Mouse (Mus musculus): Measurements from ENCODE around the gene Tenm3. TPM values are rescaled to one million over a fixed set of nuclear protein-coding genes. Genes with fewer than 3 reads are reported as not detected.

Gene Tenm3
- polyA plus RNA-seq, 1 experiment from 2014 or later: 43.7 TPM

- DNase-seq (ENCODE audit: low spot score): no peak
- H3K36me3 ChIP-seq (replicated peaks; ENCODE audit: control insufficient read depth, insufficient read depth): no peaks in the 10 kb centered on the region
- no peaks in the 10 kb centered on the region for H3K27me3 ChIP-seq (ENCODE audit: control insufficient read depth, insufficient read depth, low read length)
- 69% methylated on average over 5 of the region's 5 CpGs for WGBS
- no peak overlapping the region for H3K9ac ChIP-seq
- H3K4me2 ChIP-seq (replicated peaks): no peak overlapping the region
- no peak overlapping the region for H3K4me3 ChIP-seq (replicated peaks; ENCODE audit: low read length)
- no peak for ATAC-seq (ENCODE audit: low FRiP score)
- H3K4me1 ChIP-seq (replicated peaks; ENCODE audit: control insufficient read depth, insufficient read depth, low read length): no peaks in the 10 kb centered on the region
- no peak overlapping the region for H3K27ac ChIP-seq
- H3K9me3 ChIP-seq (ENCODE audit: control insufficient read depth, low read length): no peaks in the 10 kb centered on the region
Observed at GRCm38 (mm10) chr8:48819348-48819747, 24.4 kb downstream of the Tenm3 start.

GRCm38 (mm10) chr8:48816941-48817340 is 26.8 kb downstream of the Tenm3 start:
- ATAC-seq (ENCODE audit: low FRiP score) (no peak), DNase-seq (ENCODE audit: low spot score) (no peak)
- no peak overlapping the region for H3K4me2 ChIP-seq (replicated peaks)
- H3K4me1 ChIP-seq (replicated peaks; ENCODE audit: control insufficient read depth, insufficient read depth, low read length): no peaks in the 10 kb centered on the region
- no peak overlapping the region for H3K4me3 ChIP-seq (replicated peaks; ENCODE audit: low read length)
- H3K27ac ChIP-seq: no peak overlapping the region
- no peaks in the 10 kb centered on the region for H3K27me3 ChIP-seq (ENCODE audit: control insufficient read depth, insufficient read depth, low read length)
- H3K9ac ChIP-seq: no peak overlapping the region
- 66% methylated on average over 13 of the region's 13 CpGs for WGBS
- H3K36me3 ChIP-seq (replicated peaks; ENCODE audit: control insufficient read depth, insufficient read depth): no peaks in the 10 kb centered on the region
- no peaks in the 10 kb centered on the region for H3K9me3 ChIP-seq (ENCODE audit: control insufficient read depth, low read length)

DNA sequence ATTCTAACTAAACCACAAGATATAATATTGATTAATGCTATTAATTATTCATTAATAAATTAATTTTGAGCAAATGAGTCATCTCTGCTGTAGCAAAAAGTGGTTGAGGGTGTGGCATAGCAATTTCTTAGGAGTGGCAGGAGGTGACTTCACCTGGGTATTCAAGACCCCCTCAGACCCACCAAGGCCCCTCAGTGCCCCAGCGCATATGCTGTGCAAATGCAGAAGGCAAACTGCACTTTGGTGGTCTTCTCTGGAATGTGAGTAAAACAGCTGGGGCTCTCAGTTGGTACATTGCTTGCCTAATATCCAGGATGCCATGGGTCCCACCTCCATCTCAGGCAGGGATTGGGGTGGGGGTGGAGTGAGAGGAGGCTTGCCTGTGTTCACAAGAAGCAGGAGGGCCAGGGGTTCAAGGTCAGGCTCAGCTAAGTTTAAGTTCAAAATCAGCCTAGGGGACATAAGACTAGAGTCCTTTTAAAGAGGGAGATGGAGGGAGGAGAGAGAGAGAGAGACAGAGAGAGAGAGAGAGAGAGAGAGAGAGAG is 31.5 kb downstream of the Tenm3 start:
- Histone ChIP-seq H3K27ac (no peak overlapping the region), H3K4me3 (replicated peaks; ENCODE audit: low read length) (no peak overlapping the region), H3K27me3 (ENCODE audit: control insufficient read depth, insufficient read depth, low read length) (no peaks in the 10 kb centered on the region), H3K4me1 (replicated peaks; ENCODE audit: control insufficient read depth, insufficient read depth, low read length) (no peaks in the 10 kb centered on the region), H3K36me3 (replicated peaks; ENCODE audit: control insufficient read depth, insufficient read depth) (no peaks in the 10 kb centered on the region), H3K9me3 (ENCODE audit: control insufficient read depth, low read length) (no peaks in the 10 kb centered on the region), H3K4me2 (replicated peaks) (no peak overlapping the region), H3K9ac (no peak overlapping the region)
- no peak for DNase-seq (ENCODE audit: low spot score)
- WGBS: 100% methylated on average over 1 of the region's 1 CpGs
- no peak for ATAC-seq (ENCODE audit: low FRiP score)

DNA sequence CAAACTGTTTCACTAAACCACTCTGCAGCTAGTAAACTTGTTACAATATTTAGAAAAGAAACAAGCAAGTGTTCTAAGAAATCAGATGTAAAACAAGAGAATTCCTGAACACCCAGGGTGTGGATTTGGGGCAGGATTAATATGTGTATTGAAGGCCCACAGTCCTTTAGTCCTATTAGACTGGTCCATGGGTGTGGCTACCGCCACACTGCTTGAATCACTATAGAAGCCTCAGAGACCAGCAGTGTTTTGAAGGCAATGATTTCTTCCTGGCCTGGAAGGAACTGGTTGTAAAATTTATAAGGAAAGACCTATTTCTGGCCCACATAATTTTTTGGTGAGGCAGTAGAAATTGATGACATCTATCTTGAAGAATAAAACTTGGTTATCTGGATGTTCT is 33.1 kb downstream of the Tenm3 start:
- Histone ChIP-seq H3K4me3 (replicated peaks; ENCODE audit: low read length) (no peak overlapping the region), H3K4me1 (replicated peaks; ENCODE audit: control insufficient read depth, insufficient read depth, low read length) (no peaks in the 10 kb centered on the region), H3K27me3 (ENCODE audit: control insufficient read depth, insufficient read depth, low read length) (no peaks in the 10 kb centered on the region), H3K36me3 (replicated peaks; ENCODE audit: control insufficient read depth, insufficient read depth) (no peaks in the 10 kb centered on the region), H3K9me3 (ENCODE audit: control insufficient read depth, low read length) (no peaks in the 10 kb centered on the region), H3K9ac (no peak overlapping the region), H3K4me2 (replicated peaks) (no peak overlapping the region), H3K27ac (no peak overlapping the region)
- ATAC-seq (ENCODE audit: low FRiP score): no peak
- DNase-seq (ENCODE audit: low spot score): no peak
- 73% methylated on average over 1 of the region's 1 CpGs for WGBS

DNA sequence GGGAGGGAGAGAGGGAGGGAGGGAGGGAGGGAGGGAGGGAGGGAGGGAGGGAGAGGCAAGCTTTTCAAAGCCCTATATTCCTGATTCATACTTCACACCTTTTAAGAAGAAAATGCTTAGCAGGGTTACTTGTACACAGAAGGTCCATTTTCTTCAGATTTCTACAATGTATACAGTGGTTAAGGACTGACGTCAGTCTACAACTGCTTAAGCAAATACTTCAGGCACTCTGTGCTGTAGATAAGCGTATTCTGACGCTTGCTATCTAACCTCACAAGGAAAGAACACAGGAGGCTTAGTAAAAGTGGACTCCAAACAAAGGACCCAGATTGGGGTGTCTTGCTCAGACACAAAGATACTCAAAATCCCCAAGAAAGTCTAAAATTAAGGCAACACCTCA is 34.6 kb downstream of the Tenm3 start:
- Histone ChIP-seq H3K9ac (no peak overlapping the region), H3K36me3 (replicated peaks; ENCODE audit: control insufficient read depth, insufficient read depth) (no peaks in the 10 kb centered on the region), H3K4me2 (replicated peaks) (no peak overlapping the region), H3K4me1 (replicated peaks; ENCODE audit: control insufficient read depth, insufficient read depth, low read length) (no peaks in the 10 kb centered on the region), H3K27me3 (ENCODE audit: control insufficient read depth, insufficient read depth, low read length) (no peaks in the 10 kb centered on the region), H3K4me3 (replicated peaks; ENCODE audit: low read length) (no peak overlapping the region), H3K27ac (no peak overlapping the region), H3K9me3 (ENCODE audit: control insufficient read depth, low read length) (no peaks in the 10 kb centered on the region)
- 64% methylated on average over 3 of the region's 3 CpGs for WGBS
- DNase-seq (ENCODE audit: low spot score) (no peak), ATAC-seq (ENCODE audit: low FRiP score) (no peak)

DNA sequence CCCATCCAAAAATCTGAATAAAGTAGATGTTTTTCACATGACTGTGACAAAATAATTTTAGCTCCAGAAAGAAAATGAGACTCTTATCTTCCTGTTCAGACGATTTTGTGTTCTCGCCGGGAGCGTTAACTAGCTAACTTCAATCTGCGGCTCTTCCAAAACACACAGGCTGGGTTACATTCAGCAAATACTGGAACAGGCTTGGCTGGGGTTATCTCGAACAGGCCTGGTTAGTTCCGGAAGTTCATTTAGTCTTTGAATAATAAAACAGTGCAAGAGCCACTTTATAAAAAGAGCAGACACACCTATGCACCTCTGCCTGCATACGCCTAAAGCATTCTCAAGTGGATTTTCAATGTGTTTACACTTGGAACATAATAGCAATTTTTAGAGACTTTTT is 40.7 kb downstream of the Tenm3 start:
- DNase-seq (ENCODE audit: low spot score): no peak
- WGBS: 93% methylated on average over 8 of the region's 8 CpGs
- Histone ChIP-seq H3K9ac (no peak overlapping the region), H3K9me3 (ENCODE audit: control insufficient read depth, low read length) (no peaks in the 10 kb centered on the region), H3K4me1 (replicated peaks; ENCODE audit: control insufficient read depth, insufficient read depth, low read length) (no peaks in the 10 kb centered on the region), H3K36me3 (replicated peaks; ENCODE audit: control insufficient read depth, insufficient read depth) (no peaks in the 10 kb centered on the region), H3K27ac (no peak overlapping the region), H3K27me3 (ENCODE audit: control insufficient read depth, insufficient read depth, low read length) (no peaks in the 10 kb centered on the region), H3K4me3 (replicated peaks; ENCODE audit: low read length) (no peak overlapping the region), H3K4me2 (replicated peaks) (no peak overlapping the region)
- no peak for ATAC-seq (ENCODE audit: low FRiP score)

DNA sequence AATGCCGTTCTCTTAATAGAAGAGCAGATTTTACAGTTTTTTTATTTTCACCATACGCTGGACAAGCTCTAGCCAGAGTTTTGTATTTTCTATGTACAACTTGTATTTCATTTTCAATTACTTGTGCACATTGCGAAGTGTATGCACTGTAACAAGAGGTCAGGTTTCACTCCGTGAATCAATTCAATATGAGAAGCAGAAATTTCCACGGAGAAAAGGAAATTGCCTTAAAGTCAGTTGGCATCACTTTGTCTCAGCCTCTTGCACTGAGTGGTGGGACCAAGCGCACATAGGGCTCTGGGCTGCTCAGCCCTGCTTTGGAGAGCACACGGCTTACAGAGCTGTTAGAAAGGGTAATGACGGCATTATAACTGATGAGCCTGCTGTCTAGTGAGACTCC is 41.5 kb downstream of the Tenm3 start:
- WGBS: 72% methylated on average over 8 of the region's 8 CpGs
- ATAC-seq (ENCODE audit: low FRiP score): no peak

DNA sequence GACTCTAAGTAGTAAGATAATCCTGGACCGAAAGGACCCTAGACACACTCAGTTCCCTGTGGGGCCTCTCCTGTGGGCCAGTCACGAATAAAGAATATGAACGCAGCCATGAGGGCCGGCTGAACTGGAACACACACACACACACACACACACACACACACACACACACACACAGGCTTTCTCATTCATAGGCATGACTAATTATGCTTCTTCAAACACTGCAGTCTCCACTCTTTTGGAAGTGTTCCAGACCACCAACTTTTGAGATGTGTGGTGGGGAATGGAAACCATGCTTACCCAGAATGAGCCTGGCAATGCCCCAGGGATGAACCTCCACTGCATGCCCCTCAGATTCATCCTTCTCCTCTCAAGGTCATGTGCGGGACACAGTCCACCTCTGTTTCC is 45.8 kb downstream of the Tenm3 start:
- WGBS: 39% methylated on average over 5 of the region's 5 CpGs
- Histone ChIP-seq H3K4me1 (replicated peaks; ENCODE audit: control insufficient read depth, insufficient read depth, low read length) (peaks cover 12% of the 10 kb centered on the region), H3K4me3 (replicated peaks; ENCODE audit: low read length) (no peak overlapping the region), H3K27me3 (ENCODE audit: control insufficient read depth, insufficient read depth, low read length) (no peaks in the 10 kb centered on the region), H3K36me3 (replicated peaks; ENCODE audit: control insufficient read depth, insufficient read depth) (no peaks in the 10 kb centered on the region), H3K9ac (no peak overlapping the region), H3K4me2 (replicated peaks) (no peak overlapping the region), H3K9me3 (ENCODE audit: control insufficient read depth, low read length) (no peaks in the 10 kb centered on the region), H3K27ac (no peak overlapping the region)
- ATAC-seq (ENCODE audit: low FRiP score) (peak; percentile 60; the same call in 1 of the 2 replicates), DNase-seq (ENCODE audit: low spot score) (peak; percentile 56)

More for the DNA sequence above, 41.5 kb downstream of the Tenm3 start:
- Histone ChIP-seq H3K9me3 (ENCODE audit: control insufficient read depth, low read length) (no peaks in the 10 kb centered on the region), H3K27me3 (ENCODE audit: control insufficient read depth, insufficient read depth, low read length) (no peaks in the 10 kb centered on the region), H3K4me3 (replicated peaks; ENCODE audit: low read length) (no peak overlapping the region), H3K27ac (no peak overlapping the region), H3K4me1 (replicated peaks; ENCODE audit: control insufficient read depth, insufficient read depth, low read length) (no peaks in the 10 kb centered on the region), H3K9ac (no peak overlapping the region), H3K4me2 (replicated peaks) (no peak overlapping the region), H3K36me3 (replicated peaks; ENCODE audit: control insufficient read depth, insufficient read depth) (no peaks in the 10 kb centered on the region)
- DNase-seq (ENCODE audit: low spot score): no peak

GRCm38 (mm10) chr8:48794285-48794684 is 49.5 kb downstream of the Tenm3 start:
- WGBS: 63% methylated on average over 7 of the region's 7 CpGs
- Histone ChIP-seq H3K27me3 (ENCODE audit: control insufficient read depth, insufficient read depth, low read length) (no peaks in the 10 kb centered on the region), H3K9me3 (ENCODE audit: control insufficient read depth, low read length) (no peaks in the 10 kb centered on the region), H3K9ac (no peak overlapping the region), H3K27ac (no peak overlapping the region), H3K36me3 (replicated peaks; ENCODE audit: control insufficient read depth, insufficient read depth) (no peaks in the 10 kb centered on the region), H3K4me3 (replicated peaks; ENCODE audit: low read length) (no peak overlapping the region), H3K4me2 (replicated peaks) (no peak overlapping the region), H3K4me1 (replicated peaks; ENCODE audit: control insufficient read depth, insufficient read depth, low read length) (peaks cover 12% of the 10 kb centered on the region)
- ATAC-seq (ENCODE audit: low FRiP score) (no peak), DNase-seq (ENCODE audit: low spot score) (no peak)

DNA sequence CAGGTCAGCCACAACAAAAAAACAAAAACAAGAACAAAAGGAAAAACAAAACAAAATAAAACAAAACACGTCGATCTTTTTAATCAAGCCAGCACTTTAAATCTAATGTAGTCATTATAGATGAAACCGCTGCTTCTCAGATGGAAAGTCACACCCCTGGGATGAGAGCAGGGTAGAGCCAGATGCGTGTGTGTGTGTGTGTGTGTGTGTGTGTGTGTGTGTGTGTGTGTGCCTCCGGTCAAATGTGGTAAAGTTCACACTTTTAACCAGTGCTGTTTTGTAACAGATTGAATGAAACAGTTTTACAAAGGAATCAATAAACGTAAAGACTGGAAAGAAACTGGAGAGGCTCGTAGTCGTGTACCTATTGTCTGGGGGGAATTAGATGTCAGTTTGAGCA is 50.0 kb downstream of the Tenm3 start:
- H3K4me1 ChIP-seq (replicated peaks; ENCODE audit: control insufficient read depth, insufficient read depth, low read length): peaks cover 12% of the 10 kb centered on the region
- WGBS: 45% methylated on average over 8 of the region's 8 CpGs
- DNase-seq (ENCODE audit: low spot score) (no peak), ATAC-seq (ENCODE audit: low FRiP score) (no peak)
- no peaks in the 10 kb centered on the region for H3K36me3 ChIP-seq (replicated peaks; ENCODE audit: control insufficient read depth, insufficient read depth)
- H3K27me3 ChIP-seq (ENCODE audit: control insufficient read depth, insufficient read depth, low read length): no peaks in the 10 kb centered on the region
- no peak overlapping the region for H3K9ac ChIP-seq
- no peak overlapping the region for H3K4me3 ChIP-seq (replicated peaks; ENCODE audit: low read length)
- H3K27ac ChIP-seq: no peak overlapping the region
- H3K4me2 ChIP-seq (replicated peaks): no peak overlapping the region
- no peaks in the 10 kb centered on the region for H3K9me3 ChIP-seq (ENCODE audit: control insufficient read depth, low read length)

Measured in hindbrain, embryonic 14.5 days (tissue).